Mouse (Mus musculus): ENCODE measurements around the gene Tmc6. TPM values are rescaled to one million over a fixed set of nuclear protein-coding genes. Genes with fewer than 3 reads are reported as not detected.

Tmc6 gene
- total and polyA plus RNA-seq, 3 experiments, result 16.8 to 28.4 (median 26.8) TPM

GRCm38 (mm10) chr11:117778031-117778430 lies 4.0 kb downstream of the Tmc6 start:
- Histone ChIP-seq H3K9ac (ENCODE audit: insufficient read depth, low read depth) (no peak overlapping the region), H3K27ac (ENCODE audit: insufficient read depth, low read depth) (no peak overlapping the region), H3K4me3 (replicated peaks in 1 of 3; ENCODE audit: low read depth in 2 of 3, low read length in 2 of 3, poor library complexity in 1 of 3) (no peak overlapping the region), H3K79me2 (replicated peaks; ENCODE audit: control insufficient read depth, extremely low read depth, insufficient read depth, poor library complexity, severe bottlenecking) (no peaks in the 10 kb centered on the region), H3K9me3 (replicated peaks; ENCODE audit: low read length) (no peaks in the 10 kb centered on the region), H3K27me3 (replicated peaks) (no peaks in the 10 kb centered on the region), H3K4me2 (ENCODE audit: insufficient read depth, low read depth, poor library complexity, severe bottlenecking) (no peak overlapping the region), H3K36me3 (replicated peaks in 1 of 2; ENCODE audit: control insufficient read depth in 1 of 2, insufficient read depth in 1 of 2, low read length in 1 of 2) (peaks cover 43 to 58% of the 10 kb centered on the region in 2 experiments), H3K4me1 (ENCODE audit: control insufficient read depth in 1 of 2, insufficient read depth in 2 of 2) (peaks cover 5 to 63% of the 10 kb centered on the region in 2 experiments; a peak in 3 of 4 replicates)
- no peak for TF ChIP-seq TCF12 (IDR thresholded peaks at IDR 0.05; ENCODE audit: low read depth, low read length)
- no peak for TF ChIP-seq BHLHE40 (IDR thresholded peaks at IDR 0.05; ENCODE audit: low read depth, low read length)
- TF ChIP-seq CTCF (conservative IDR thresholded peaks at IDR 0.05 in 1 of 2, IDR thresholded peaks at IDR 0.05 in 1 of 2; ENCODE audit: low read depth in 2 of 2, low read length in 2 of 2), result no peak
- TF ChIP-seq ZMIZ1 (IDR thresholded peaks at IDR 0.05; ENCODE audit: low read depth, low read length), result no peak
- TF ChIP-seq EP300 (IDR thresholded peaks at IDR 0.05; ENCODE audit: low read length), result no peak
- TF ChIP-seq MYC (IDR thresholded peaks at IDR 0.05; ENCODE audit: low read depth, low read length), result no peak
- no peak for TF ChIP-seq POLR2AphosphoS2 (IDR thresholded peaks at IDR 0.05; ENCODE audit: low read depth, low read length)
- TF ChIP-seq JUND (conservative IDR thresholded peaks at IDR 0.05; ENCODE audit: low read depth, low read length), result no peak
- TF ChIP-seq ZKSCAN1 (IDR thresholded peaks at IDR 0.05; ENCODE audit: borderline replicate concordance, low read depth, low read length), result no peak
- TF ChIP-seq MXI1 (IDR thresholded peaks at IDR 0.05; ENCODE audit: low read depth, low read length), result no peak
- dilution Hi-C loops (cut with MboI; ENCODE audit: extremely low pct_ligation_motif_present, extremely low pct_unique_long_range_greater_than_20kb, low sequenced_read_pairs), result no loop called here
- in situ Hi-C loops (cut with MboI; ENCODE audit: low pct_ligation_motif_present, low pct_unique_long_range_greater_than_20kb, low sequenced_read_pairs), result no loop called here
- no peak for DNase-seq (ENCODE audit: extremely low read depth)

DNA sequence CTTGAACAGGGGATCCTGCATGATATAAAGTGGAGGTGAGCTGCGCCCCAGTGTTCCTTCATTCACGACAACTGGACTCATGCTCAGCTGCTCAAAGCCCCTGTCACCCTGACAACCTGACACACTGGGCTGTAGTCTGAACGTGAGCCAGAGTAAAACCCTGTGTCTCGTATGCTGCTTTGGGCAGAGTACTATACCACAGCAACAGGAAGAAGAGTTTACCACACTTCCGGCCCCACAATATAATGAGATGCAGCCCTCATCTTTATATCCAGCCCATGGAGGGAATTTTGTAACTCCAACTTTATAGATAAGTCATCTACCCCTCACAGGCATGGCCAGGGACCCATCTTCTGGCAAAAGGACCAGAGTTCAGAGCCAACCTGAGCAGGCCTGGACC lies 4.9 kb downstream of the Tmc6 start:
- H3K79me2 ChIP-seq (replicated peaks; ENCODE audit: control insufficient read depth, extremely low read depth, insufficient read depth, poor library complexity, severe bottlenecking), result no peaks in the 10 kb centered on the region
- H3K9ac ChIP-seq (ENCODE audit: insufficient read depth, low read depth), result no peak overlapping the region
- H3K4me3 ChIP-seq (replicated peaks in 1 of 3; ENCODE audit: low read depth in 2 of 3, low read length in 2 of 3, poor library complexity in 1 of 3), result no peak overlapping the region
- peaks cover 50 to 67% of the 10 kb centered on the region in 2 experiments for H3K36me3 ChIP-seq (replicated peaks in 1 of 2; ENCODE audit: control insufficient read depth in 1 of 2, insufficient read depth in 1 of 2, low read length in 1 of 2)
- no peak overlapping the region for H3K27ac ChIP-seq (ENCODE audit: insufficient read depth, low read depth)
- in situ Hi-C loops (cut with MboI; ENCODE audit: low pct_ligation_motif_present, low pct_unique_long_range_greater_than_20kb, low sequenced_read_pairs), result no loop called here
- H3K4me1 ChIP-seq (ENCODE audit: control insufficient read depth in 1 of 2, insufficient read depth in 2 of 2), result peaks cover 10 to 65% of the 10 kb centered on the region in 2 experiments
- no peak for DNase-seq (ENCODE audit: extremely low read depth)
- no peak overlapping the region for H3K4me2 ChIP-seq (ENCODE audit: insufficient read depth, low read depth, poor library complexity, severe bottlenecking)
- TF ChIP-seq GABPA (IDR thresholded peaks at IDR 0.05; ENCODE audit: insufficient replicate concordance, low read depth, low read length) (no peak), ETS1 (conservative IDR thresholded peaks at IDR 0.05; ENCODE audit: low read depth, low read length) (no peak), POLR2AphosphoS2 (IDR thresholded peaks at IDR 0.05; ENCODE audit: low read depth, low read length) (no peak), CTCF (conservative IDR thresholded peaks at IDR 0.05 in 1 of 2, IDR thresholded peaks at IDR 0.05 in 1 of 2; ENCODE audit: low read depth in 2 of 2, low read length in 2 of 2) (no peak), RAD21 (IDR thresholded peaks at IDR 0.05; ENCODE audit: low read depth, low read length) (no peak), SIN3A (IDR thresholded peaks at IDR 0.05; ENCODE audit: low read length) (no peak), MAZ (IDR thresholded peaks at IDR 0.05; ENCODE audit: low read depth, low read length) (no peak), IRF4 (IDR thresholded peaks at IDR 0.05; ENCODE audit: low read depth, low read length) (no peak), ZKSCAN1 (IDR thresholded peaks at IDR 0.05; ENCODE audit: borderline replicate concordance, low read depth, low read length) (no peak), JUND (conservative IDR thresholded peaks at IDR 0.05; ENCODE audit: low read depth, low read length) (no peak)
- dilution Hi-C loops (cut with MboI; ENCODE audit: extremely low pct_ligation_motif_present, extremely low pct_unique_long_range_greater_than_20kb, low sequenced_read_pairs), result no loop called here
- H3K9me3 ChIP-seq (replicated peaks; ENCODE audit: low read length), result no peaks in the 10 kb centered on the region
- H3K27me3 ChIP-seq (replicated peaks), result no peaks in the 10 kb centered on the region

Data from CH12.LX (cell line).